Mouse (Mus musculus): ENCODE results near the gene Rps25.

GRCm38 (mm10) chr9:44406906-44407751 is at the start of gene Rps25, which contains the start of gene Trappc4:
- TF ChIP-seq CTCF (IDR thresholded peaks at IDR 0.05; ENCODE audit: borderline replicate concordance, insufficient read depth, low read length) (no peak), POLR2A (IDR thresholded peaks at IDR 0.05; ENCODE audit: low read depth, low read length) (peak; percentile 86)

Measured in embryonic fibroblast, embryonic 13.5 days (primary cell).